Mouse (Mus musculus) cortical plate, adult 2 months (tissue): Measurements from ENCODE around the gene Tef.

Experiments
- CTCF ChIP-seq: fragments of 200-500 bp; IDR thresholded peaks from 2 replicates; pipeline ENCODE4 v1.5.1; 2011; ENCODE audit warnings: mild to moderate bottlenecking, control low read depth, low read length; ENCODE audit not compliant: insufficient read depth; ENCODE audit errors: extremely low read depth
- POLR2A ChIP-seq: fragments of 200-500 bp; IDR thresholded peaks from 2 replicates; pipeline ENCODE4 v1.6.1; 2011; ENCODE audit warnings: mild to moderate bottlenecking, low read length, control low read depth; ENCODE audit not compliant: insufficient read depth; ENCODE audit errors: extremely low read depth

GRCm38 (mm10) chr15:81766439-81766838 lies 35.8 kb upstream of the Tef start:
- TF ChIP-seq CTCF (no peak), POLR2A (no peak)
